Mouse (Mus musculus): ENCODE results near the gene Eddm3b.

GRCm38 (mm10) chr14:51157072-51157471, 42.8 kb downstream of the Eddm3b start:
- TF ChIP-seq CTCF (IDR thresholded peaks at IDR 0.05; ENCODE audit: borderline replicate concordance, insufficient read depth, low read length) (no peak), POLR2A (IDR thresholded peaks at IDR 0.05; ENCODE audit: low read depth, low read length) (no peak)
